Mouse (Mus musculus) midbrain, embryonic 12.5 days (tissue): ENCODE results near the gene Fgfr2. TPM values are rescaled to one million over a fixed set of nuclear protein-coding genes. Genes with fewer than 3 reads are reported as not detected.
"Not testable (repeated sequence)": the region's sequence is repeated elsewhere in the genome, so short reads cannot be mapped to it uniquely, and the experiment has no call there.

Source experiments
- ATAC-seq: fragments of 200-750 bp; cut with Nextera tagmentation; 2 replicates; pipeline ENCODE4 v1.8.0; 2017; ENCODE audit warnings: low read depth, moderate TSS enrichment, moderate library complexity; ENCODE audit not compliant: low FRiP score
- H3K27ac ChIP-seq: fragments of 300-500 bp; sonication (generic); replicated peaks from 2 replicates; pipeline ENCODE4 v1.5.1; 2016; ENCODE audit warnings: mild to moderate bottlenecking
- H3K27me3 ChIP-seq: fragments of 300-500 bp; sonication (generic); 2 replicates; pipeline ENCODE4 v1.6.1; 2016; ENCODE audit warnings: mild to moderate bottlenecking
- H3K36me3 ChIP-seq: fragments of 300-500 bp; sonication (generic); 2 replicates; pipeline ENCODE4 v1.6.1; 2016
- H3K4me1 ChIP-seq: fragments of 300-500 bp; sonication (generic); 2 replicates; pipeline ENCODE4 v1.6.1; 2016
- H3K4me2 ChIP-seq: fragments of 300-500 bp; sonication (generic); replicated peaks from 2 replicates; pipeline ENCODE4 v1.6.1; 2016; ENCODE audit warnings: mild to moderate bottlenecking, moderate library complexity
- H3K4me3 ChIP-seq: fragments of 300-500 bp; sonication (generic); 2 replicates; pipeline ENCODE4 v1.5.1; 2016; ENCODE audit warnings: mild to moderate bottlenecking
- H3K9ac ChIP-seq: fragments of 300-500 bp; sonication (generic); replicated peaks from 2 replicates; pipeline ENCODE4 v1.6.1; 2016; ENCODE audit warnings: mild to moderate bottlenecking, moderate library complexity
- H3K9me3 ChIP-seq: fragments of 300-500 bp; sonication (generic); 2 replicates; pipeline ENCODE4 v1.6.1; 2016; ENCODE audit warnings: mild to moderate bottlenecking
- WGBS: fragments of 180-500 bp; shearing (Covaris S2); methylation state at CpG from one replicate; pipeline ENCODE4 v1.1.7; 2016; 5-methylcytosine and 5-hydroxymethylcytosine counted together
- polyA plus RNA-seq: library from polyadenylated mRNA; unstranded; fragments of >200 nt; fragmentation: Nextera tagmentation; extraction: Ambion mirVana; gene quantifications from 2 replicates; pipeline ENCODE4 v1.2.1, GENCODE M21; 2016

The Fgfr2 gene
- polyA plus RNA-seq, 1 experiment from 2014 or later = 96.5 TPM

GRCm38 (mm10) chr7:130603556-130603955, 2519.6 kb downstream of the Fgfr2 start:
- Histone ChIP-seq H3K4me1 (no peaks in the 10 kb centered on the region), H3K9ac (no peak overlapping the region), H3K36me3 (no peaks in the 10 kb centered on the region), H3K27ac (no peak overlapping the region), H3K27me3 (peaks cover 9% of the 10 kb centered on the region), H3K4me3 (no peak overlapping the region), H3K4me2 (no peak overlapping the region), H3K9me3 (no peaks in the 10 kb centered on the region)
- ATAC-seq = no peak
- WGBS = 89% methylated on average over 5 of the region's 5 CpGs

GRCm38 (mm10) chr7:130602804-130603203, 2520.3 kb downstream of the Fgfr2 start:
- WGBS = 94% methylated on average over 1 of the region's 1 CpGs
- H3K4me3 ChIP-seq = no peak overlapping the region
- H3K9ac ChIP-seq = no peak overlapping the region

GRCm38 (mm10) chr7:130600546-130600945, 2522.6 kb downstream of the Fgfr2 start:
- no peak for ATAC-seq
- Histone ChIP-seq H3K9me3 (no peaks in the 10 kb centered on the region), H3K4me2 (no peak overlapping the region), H3K27me3 (peaks cover 9% of the 10 kb centered on the region), H3K9ac (no peak overlapping the region), H3K36me3 (no peaks in the 10 kb centered on the region), H3K4me1 (peaks cover 11% of the 10 kb centered on the region), H3K27ac (no peak overlapping the region), H3K4me3 (no peak overlapping the region)
- 77% methylated on average over 2 of the region's 2 CpGs for WGBS

More at GRCm38 (mm10) chr7:130602804-130603203, 2520.3 kb downstream of the Fgfr2 start:
- H3K4me2 ChIP-seq = no peak overlapping the region
- H3K36me3 ChIP-seq = no peaks in the 10 kb centered on the region
- H3K27me3 ChIP-seq = peaks cover 9% of the 10 kb centered on the region
- 0 out of 2 replicates have a peak, but pooled peaks cover under 1% of the 10 kb centered on the region for H3K4me1 ChIP-seq
- no peak for ATAC-seq
- no peak overlapping the region for H3K27ac ChIP-seq
- H3K9me3 ChIP-seq = no peaks in the 10 kb centered on the region

- Histone ChIP-seq H3K27ac (no peak overlapping the region), H3K4me1 (peaks cover 11% of the 10 kb centered on the region), H3K36me3 (no peaks in the 10 kb centered on the region), H3K9me3 (no peaks in the 10 kb centered on the region), H3K4me3 (no peak overlapping the region), H3K27me3 (peaks cover 9% of the 10 kb centered on the region), H3K9ac (no peak overlapping the region), H3K4me2 (no peak overlapping the region)
- WGBS = 84% methylated on average over 3 of the region's 3 CpGs
- no peak for ATAC-seq
These were observed 2523.1 kb downstream of the Fgfr2 start for GRCm38 (mm10) chr7:130600074-130600473.

GRCm38 (mm10) chr7:130597546-130597945, 2525.6 kb downstream of the Fgfr2 start:
- no peaks in the 10 kb centered on the region for H3K9me3 ChIP-seq
- no peaks in the 10 kb centered on the region for H3K36me3 ChIP-seq
- peaks cover 14% of the 10 kb centered on the region for H3K4me1 ChIP-seq
- WGBS = 48% methylated on average over 6 of the region's 6 CpGs
- H3K9ac ChIP-seq = no peak overlapping the region
- H3K4me2 ChIP-seq = no peak overlapping the region
- H3K4me3 ChIP-seq = no peak overlapping the region
- ATAC-seq = no peak
- peaks cover 9% of the 10 kb centered on the region for H3K27me3 ChIP-seq
- H3K27ac ChIP-seq = peak overlapping the region; percentile 52; the same call in 1 of the 2 replicates

- WGBS = 59% methylated on average over 9 of the region's 19 CpGs
These were observed 2526.9 kb downstream of the Fgfr2 start for GRCm38 (mm10) chr7:130596079-130596855.

GRCm38 (mm10) chr7:130593375-130594239, 2529.5 kb downstream of the Fgfr2 start:
- Histone ChIP-seq H3K27ac (peak overlapping the region; percentile 69), H3K4me1 (peaks cover 29% of the 10 kb centered on the region)
- ATAC-seq = peak; percentile 88
- not testable (repeated sequence) for H3K9ac ChIP-seq, H3K36me3 ChIP-seq, H3K9me3 ChIP-seq, H3K27me3 ChIP-seq, H3K4me2 ChIP-seq, H3K4me3 ChIP-seq
- WGBS = 34% methylated on average over 8 of the region's 11 CpGs

More at GRCm38 (mm10) chr7:130596079-130596855, 2526.9 kb downstream of the Fgfr2 start:
- H3K4me1 ChIP-seq = peaks cover 14% of the 10 kb centered on the region
- H3K27ac ChIP-seq, H3K27me3 ChIP-seq, H3K4me3 ChIP-seq, H3K4me2 ChIP-seq, H3K36me3 ChIP-seq, H3K9me3 ChIP-seq, ATAC-seq, H3K9ac ChIP-seq: not testable (repeated sequence)

- H3K27ac ChIP-seq, H3K9ac ChIP-seq, H3K4me2 ChIP-seq, ATAC-seq, H3K36me3 ChIP-seq, H3K27me3 ChIP-seq, H3K4me3 ChIP-seq, H3K9me3 ChIP-seq: not testable (repeated sequence)
- H3K4me1 ChIP-seq = peaks cover 29% of the 10 kb centered on the region
- no CpG with 5 or more reads among the region's 11 CpGs for WGBS
These were observed 2530.2 kb downstream of the Fgfr2 start for GRCm38 (mm10) chr7:130592975-130593374.

- Histone ChIP-seq H3K9ac (no peak overlapping the region), H3K36me3 (no peaks in the 10 kb centered on the region), H3K4me2 (no peak overlapping the region), H3K4me1 (peaks cover 18% of the 10 kb centered on the region), H3K27me3 (0 out of 2 replicates have a peak, but pooled peaks cover 4% of the 10 kb centered on the region), H3K4me3 (no peak overlapping the region), H3K27ac (no peak overlapping the region), H3K9me3 (no peaks in the 10 kb centered on the region)
- 47% methylated on average over 8 of the region's 8 CpGs for WGBS
- ATAC-seq = no peak
These were observed 2532.2 kb downstream of the Fgfr2 start for GRCm38 (mm10) chr7:130590845-130591437.

GRCm38 (mm10) chr7:130590081-130590828, 2532.9 kb downstream of the Fgfr2 start:
- Histone ChIP-seq H3K4me1 (peaks cover 18% of the 10 kb centered on the region), H3K27ac (peak overlapping the region; percentile 21; the same call in 1 of the 2 replicates), H3K9ac (no peak overlapping the region), H3K9me3 (no peaks in the 10 kb centered on the region), H3K4me2 (no peak overlapping the region), H3K36me3 (no peaks in the 10 kb centered on the region), H3K4me3 (no peak overlapping the region), H3K27me3 (0 out of 2 replicates have a peak, but pooled peaks cover 4% of the 10 kb centered on the region)
- WGBS = 34% methylated on average over 13 of the region's 13 CpGs
- ATAC-seq = no peak

- Histone ChIP-seq H3K4me3 (no peak overlapping the region), H3K9me3 (no peaks in the 10 kb centered on the region), H3K27me3 (0 out of 2 replicates have a peak, but pooled peaks cover 4% of the 10 kb centered on the region), H3K4me1 (peaks cover 16% of the 10 kb centered on the region), H3K36me3 (no peaks in the 10 kb centered on the region), H3K4me2 (no peak overlapping the region), H3K9ac (no peak overlapping the region), H3K27ac (no peak overlapping the region)
- 95% methylated on average over 2 of the region's 2 CpGs for WGBS
- ATAC-seq = no peak
These were observed 2536.6 kb downstream of the Fgfr2 start for GRCm38 (mm10) chr7:130586521-130587072.
